Mouse (Mus musculus): ENCODE data around the gene Vangl1.

The Vangl1 gene

GRCm38 (mm10) chr3:102141451-102141850, 63.0 kb downstream of the Vangl1 start:
- CTCF ChIA-PET, result no interaction called here

DNA sequence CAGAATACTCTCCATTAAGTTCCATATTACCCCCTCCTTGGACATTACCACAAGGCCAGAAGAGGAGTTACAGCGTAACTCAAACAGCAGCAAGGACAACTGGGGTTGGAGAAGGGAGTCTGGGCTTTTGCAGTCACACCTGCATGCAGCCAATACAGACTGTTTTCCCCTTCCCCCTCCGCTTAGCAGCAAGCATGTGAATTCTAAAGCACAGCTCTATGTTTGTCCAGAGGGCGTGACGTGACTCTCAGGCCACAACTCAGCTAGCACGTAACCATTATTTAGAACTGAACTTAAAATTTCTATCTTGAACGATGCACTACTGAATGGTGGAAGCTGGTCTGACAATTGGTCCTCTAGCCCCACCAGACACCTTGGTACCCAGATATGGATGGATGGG, 63.9 kb downstream of the Vangl1 start:
- CTCF ChIA-PET, result no interaction called here

- CTCF ChIA-PET, result no interaction called here
These were observed 65.6 kb downstream of the Vangl1 start for GRCm38 (mm10) chr3:102138899-102139298.

DNA sequence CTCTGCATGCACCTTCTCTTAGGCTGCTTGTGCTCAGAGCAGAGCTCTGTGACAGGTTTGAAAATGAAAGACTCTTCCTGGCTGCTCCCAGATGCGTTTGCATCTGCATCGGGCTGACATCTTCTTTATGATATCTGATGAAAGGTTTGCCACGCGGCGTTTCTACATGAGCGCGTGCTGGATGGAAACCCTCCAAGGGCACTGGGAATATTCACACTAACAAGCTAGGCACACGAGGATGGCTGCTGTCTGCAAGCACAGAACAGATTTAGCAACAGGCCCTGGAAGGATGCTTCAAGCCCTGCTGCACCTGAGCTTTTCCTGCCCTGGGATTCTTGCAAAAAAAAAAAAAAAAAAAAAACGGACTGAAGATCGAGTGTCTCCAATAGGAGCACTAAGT, 67.3 kb downstream of the Vangl1 start:
- CTCF ChIA-PET, result interaction anchor here (0.6 kb wide), 1 partner anchor 17 kb away, joined by 6 read pairs; no protein-coding TSS in a partner anchor

DNA sequence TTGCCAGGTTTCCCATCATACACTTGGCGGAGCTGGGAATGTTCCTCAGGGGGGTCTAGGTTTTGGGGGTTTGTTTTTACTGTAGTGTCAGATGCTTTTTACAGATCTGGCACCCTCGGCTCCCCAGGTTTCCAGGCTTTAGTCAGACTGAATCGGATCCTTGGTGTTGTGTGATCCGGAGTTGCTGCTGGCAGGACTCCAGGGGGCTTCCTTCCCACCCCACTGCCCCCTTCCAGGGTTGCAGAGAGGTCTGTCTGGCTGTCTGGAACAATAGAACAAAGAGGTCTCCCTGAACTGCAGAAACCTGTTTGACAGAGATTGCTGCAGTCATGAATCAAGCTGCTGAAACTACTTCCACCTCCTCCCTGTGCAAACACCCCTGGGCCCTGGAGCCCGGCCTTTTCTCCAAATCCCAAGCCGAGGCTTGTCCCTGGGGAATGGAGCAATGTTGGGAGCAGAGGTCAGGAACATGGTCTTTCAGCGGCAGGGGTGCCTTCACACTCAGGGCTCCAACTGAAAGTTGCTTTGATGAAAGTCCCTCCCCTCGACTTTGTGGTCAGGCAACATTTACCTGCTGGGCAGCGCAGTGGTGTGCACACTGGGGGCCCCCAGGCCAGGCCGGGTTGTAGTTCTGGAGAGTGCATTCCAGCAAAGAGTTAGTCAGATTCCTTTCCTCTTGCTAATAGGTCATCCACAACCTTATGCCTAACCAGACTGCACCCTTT, 68.9 kb downstream of the Vangl1 start:
- CTCF ChIA-PET, result no interaction called here

DNA sequence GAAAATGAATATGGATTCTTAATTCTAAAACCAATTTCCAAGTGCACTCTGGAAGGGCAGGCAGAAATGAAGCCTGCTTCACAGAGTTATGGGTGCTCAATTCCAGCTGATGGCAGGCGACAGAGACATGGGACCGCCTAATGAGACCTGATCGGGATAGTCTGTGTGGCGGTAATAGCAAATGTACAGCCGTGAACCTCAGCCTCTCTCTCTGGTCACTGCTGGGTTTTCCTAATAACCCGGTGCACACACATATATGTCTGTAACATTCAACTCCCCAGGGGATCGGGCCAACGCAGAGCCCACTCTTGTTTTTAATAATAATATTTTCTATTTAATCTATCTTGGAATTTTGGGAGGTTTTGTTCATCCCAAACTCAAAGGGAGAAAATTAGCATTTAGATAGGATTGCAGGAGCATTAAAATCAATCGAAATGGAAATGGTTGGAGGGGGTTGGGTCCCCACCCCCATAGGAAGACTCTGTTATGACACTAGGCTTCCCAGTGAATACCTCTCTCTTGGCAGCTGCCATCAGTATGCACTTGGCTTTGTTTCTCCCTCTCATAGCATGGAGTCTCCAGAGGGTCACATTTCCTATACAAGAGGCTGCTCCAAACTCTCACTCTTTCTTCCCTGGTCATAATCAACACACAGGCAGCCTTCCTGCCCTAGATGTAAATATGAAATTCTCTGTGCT, 72.7 kb downstream of the Vangl1 start:
- CTCF ChIA-PET, result no interaction called here

DNA sequence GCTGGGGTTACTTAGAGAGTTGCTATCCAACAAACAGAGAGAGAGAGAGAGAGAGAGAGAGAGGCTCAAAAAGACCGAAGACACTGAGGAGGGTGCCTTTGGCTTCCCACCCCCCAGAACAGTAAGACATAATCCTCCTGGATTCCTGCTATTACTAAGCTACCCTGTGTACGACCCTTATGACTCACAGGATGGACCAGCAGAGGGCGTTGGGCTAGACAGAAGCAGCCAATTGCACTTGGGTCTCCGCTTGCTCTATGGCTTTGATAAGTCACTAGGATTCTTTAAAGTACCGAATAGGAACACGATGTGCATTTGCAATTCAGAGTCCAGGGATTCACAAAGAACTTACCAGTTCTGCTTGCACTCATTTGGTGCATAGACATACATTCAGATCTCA, 74.0 kb downstream of the Vangl1 start:
- CTCF ChIA-PET, result no interaction called here

GRCm38 (mm10) chr3:102128242-102128641, 76.3 kb downstream of the Vangl1 start:
- CTCF ChIA-PET, result no interaction called here

GRCm38 (mm10) chr3:102127114-102127513, 77.4 kb downstream of the Vangl1 start:
- CTCF ChIA-PET, result no interaction called here

GRCm38 (mm10) chr3:102125546-102125945, 78.9 kb downstream of the Vangl1 start:
- CTCF ChIA-PET, result no interaction called here

GRCm38 (mm10) chr3:102123654-102124053, 80.8 kb downstream of the Vangl1 start:
- CTCF ChIA-PET, result no interaction called here

GRCm38 (mm10) chr3:102122046-102122445, 82.4 kb downstream of the Vangl1 start:
- CTCF ChIA-PET, result interaction anchor here (0.6 kb wide), 1 partner anchor 36 kb away, joined by 3 read pairs; the partner anchor contains the start of gene Casq2

DNA sequence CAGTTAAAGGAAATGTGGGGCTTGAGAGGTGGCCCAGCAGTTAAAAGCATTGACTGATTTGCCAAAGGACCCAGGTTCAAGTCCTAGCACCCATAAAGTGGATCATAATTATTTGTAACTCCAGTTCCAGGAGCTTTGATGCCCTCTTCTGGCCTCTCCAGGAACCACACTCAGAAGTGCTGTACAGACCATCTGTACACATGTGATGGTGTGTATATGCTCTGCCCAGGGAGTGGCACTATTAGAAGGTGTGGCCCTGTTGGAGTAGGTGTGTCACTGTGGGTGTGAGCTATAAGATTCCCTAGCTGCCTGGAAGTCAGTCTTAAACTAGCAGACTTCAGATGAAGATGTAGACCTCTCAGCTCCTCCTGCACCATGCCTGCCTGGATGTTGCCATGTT, 83.5 kb downstream of the Vangl1 start:
- CTCF ChIA-PET, result interaction anchor here (0.7 kb wide), 1 partner anchor 16 kb away, joined by 6 read pairs; no protein-coding TSS in a partner anchor

GRCm38 (mm10) chr3:102111979-102112599, 92.4 kb downstream of the Vangl1 start:
- CTCF ChIA-PET, result no interaction called here

- CTCF ChIA-PET, result no interaction called here
These were observed 96.3 kb downstream of the Vangl1 start for GRCm38 (mm10) chr3:102108201-102108600.

DNA sequence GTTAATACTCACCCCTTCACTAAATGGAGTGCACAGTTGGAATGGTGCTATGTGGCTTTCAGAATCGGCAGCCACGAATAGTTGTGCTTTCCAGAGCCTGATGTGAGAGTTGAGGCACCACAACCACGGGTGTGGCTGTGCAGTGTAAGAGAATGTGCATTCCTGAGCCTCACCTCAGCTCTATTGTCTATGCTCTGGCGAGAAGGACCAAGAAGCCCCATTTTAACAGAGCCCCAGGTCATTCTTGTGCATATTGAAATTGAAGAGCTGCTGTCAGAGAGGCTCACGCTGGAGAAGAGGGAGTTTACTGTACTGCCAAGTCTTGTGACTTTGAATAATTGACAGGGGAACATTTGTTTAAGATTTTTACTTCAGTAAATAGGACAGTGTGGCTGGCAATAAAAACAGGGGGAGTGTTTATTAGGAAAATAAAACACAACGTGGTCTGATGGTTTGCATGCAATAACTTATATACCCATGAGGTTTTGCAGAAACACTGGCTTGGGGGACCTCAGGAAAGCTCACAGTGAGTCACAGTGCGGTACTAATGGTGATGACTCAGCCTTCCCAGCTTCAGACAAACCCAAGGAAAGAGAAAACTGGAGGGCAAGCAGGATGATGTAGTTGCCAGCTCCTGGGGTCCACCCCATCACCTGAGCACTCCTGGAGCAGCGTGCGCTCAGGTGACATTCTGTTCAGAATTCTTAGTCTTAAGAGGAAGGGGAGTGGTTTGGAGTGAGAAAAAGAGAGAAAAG, 100.5 kb downstream of the Vangl1 start:
- CTCF ChIA-PET, result interaction anchor here (0.6 kb wide), 1 partner anchor 252 kb away, joined by 3 read pairs; no protein-coding TSS in a partner anchor
